Mouse (Mus musculus) fat pad, adult 2 months (tissue): ENCODE measurements around the gene Tmem211.

Experiments
- DNase-seq: peaks from one replicate; pipeline ENCODE4 v3.0.0-alpha.2; 2011; ENCODE audit warnings: low read depth, low spot score; ENCODE audit errors: extremely low read depth

Gene Tmem211

GRCm38 (mm10) chr5:113226632-113227102, at the start of gene Tmem211:
Tmem211 (plus strand) TSS chr5:113226909.
- no peak for DNase-seq

- DNase-seq = no peak
Measured at GRCm38 (mm10) chr5:113179451-113179842, 47.3 kb upstream of the Tmem211 start.

GRCm38 (mm10) chr5:113179843-113180682, 46.6 kb upstream of the Tmem211 start:
- DNase-seq = no peak

GRCm38 (mm10) chr5:113180755-113181154, 46.0 kb upstream of the Tmem211 start:
- DNase-seq = no peak

- DNase-seq = no peak
Measured at GRCm38 (mm10) chr5:113181441-113181840, 45.3 kb upstream of the Tmem211 start.

- no peak for DNase-seq
Measured at GRCm38 (mm10) chr5:113190558-113190957, 36.2 kb upstream of the Tmem211 start.

- DNase-seq = no peak
Measured at GRCm38 (mm10) chr5:113191901-113192300, 34.8 kb upstream of the Tmem211 start.

GRCm38 (mm10) chr5:113193762-113194161, 32.9 kb upstream of the Tmem211 start:
- no peak for DNase-seq

GRCm38 (mm10) chr5:113195451-113195850, 31.3 kb upstream of the Tmem211 start:
- no peak for DNase-seq

GRCm38 (mm10) chr5:113195907-113196306, 30.8 kb upstream of the Tmem211 start:
- no peak for DNase-seq

- no peak for DNase-seq
Measured at GRCm38 (mm10) chr5:113196916-113197794, 29.6 kb upstream of the Tmem211 start.

GRCm38 (mm10) chr5:113199126-113199771, 27.5 kb upstream of the Tmem211 start:
- DNase-seq = no peak

GRCm38 (mm10) chr5:113199772-113200134, 27.0 kb upstream of the Tmem211 start:
- DNase-seq = no peak

GRCm38 (mm10) chr5:113204193-113204592, 22.5 kb upstream of the Tmem211 start:
- DNase-seq = no peak

- no peak for DNase-seq
Measured at GRCm38 (mm10) chr5:113206670-113207352, 19.9 kb upstream of the Tmem211 start.

GRCm38 (mm10) chr5:113208048-113208447, 18.7 kb upstream of the Tmem211 start:
- DNase-seq = no peak

GRCm38 (mm10) chr5:113208622-113209400, 17.9 kb upstream of the Tmem211 start:
- DNase-seq = no peak

GRCm38 (mm10) chr5:113209401-113209750, 17.3 kb upstream of the Tmem211 start:
- DNase-seq = no peak

GRCm38 (mm10) chr5:113209898-113210297, 16.8 kb upstream of the Tmem211 start:
- DNase-seq = no peak

GRCm38 (mm10) chr5:113210314-113210713, 16.4 kb upstream of the Tmem211 start:
- no peak for DNase-seq
